Mouse (Mus musculus) bone marrow, adult 2 months (tissue): ENCODE results near the gene Slco1c1. TPM values are rescaled to one million over a fixed set of nuclear protein-coding genes. Genes with fewer than 3 reads are reported as not detected.

Experiments used
- H3K27ac ChIP-seq: fragments of 200-500 bp; 2 replicates; pipeline ENCODE4 v1.5.1; 2012; ENCODE audit warnings: low read depth, mild to moderate bottlenecking, control low read depth, inconsistent platforms, low read length; ENCODE audit not compliant: control insufficient read depth, poor library complexity, insufficient read depth
- H3K4me1 ChIP-seq: fragments of 200-500 bp; 2 replicates; pipeline ENCODE4 v1.6.1; 2011; ENCODE audit warnings: low read length; ENCODE audit not compliant: control insufficient read depth, insufficient read depth
- H3K4me3 ChIP-seq: fragments of 200-500 bp; replicated peaks from 2 replicates; pipeline ENCODE3; 2011; ENCODE audit warnings: mild to moderate bottlenecking, low read depth, low read length, control low read depth; ENCODE audit not compliant: control insufficient read depth
- CTCF ChIP-seq: fragments of 200-500 bp; IDR thresholded peaks from 2 replicates; pipeline ENCODE4 v1.5.1; 2011; ENCODE audit warnings: low read length, control low read depth; ENCODE audit not compliant: control insufficient read depth, insufficient read depth
- POLR2A ChIP-seq: fragments of 200-500 bp; IDR thresholded peaks from 2 replicates; pipeline ENCODE4 v1.6.1; 2011; ENCODE audit warnings: low read depth, mild to moderate bottlenecking, control low read depth, low read length, borderline replicate concordance; ENCODE audit not compliant: control insufficient read depth
- WGBS: fragments of 180-500 bp; shearing (Covaris S2); methylation state at CpG from one replicate; pipeline ENCODE4 v1.1.7; 2018; 5-methylcytosine and 5-hydroxymethylcytosine counted together
- polyA plus RNA-seq: library from polyadenylated mRNA; stranded (reverse); fragments of >200 nt; gene quantifications from 2 replicates; pipeline ENCODE4 v1.2.4, GENCODE M21; 2011; ENCODE audit warnings: low replicate concordance; ENCODE audit not compliant: missing spikeins, insufficient read depth, insufficient read length

Gene Slco1c1
- polyA plus RNA-seq, 1 experiment = not detected

- TF ChIP-seq CTCF (no peak), POLR2A (no peak)
- Histone ChIP-seq H3K4me3 (no peak overlapping the region), H3K4me1 (no peaks in the 10 kb centered on the region), H3K27ac (no peak overlapping the region)
Observed at GRCm38 (mm10) chr6:141499511-141499910, 24.7 kb upstream of the Slco1c1 start.

GRCm38 (mm10) chr6:141501171-141501570 lies 23.0 kb upstream of the Slco1c1 start:
- WGBS = 85% methylated on average over 3 of the region's 3 CpGs
- H3K4me3 ChIP-seq = no peak overlapping the region
- no peaks in the 10 kb centered on the region for H3K4me1 ChIP-seq
- no peak overlapping the region for H3K27ac ChIP-seq
- TF ChIP-seq CTCF (no peak), POLR2A (no peak)

GRCm38 (mm10) chr6:141522541-141522940 lies 1.6 kb upstream of the Slco1c1 start:
- no peak overlapping the region for H3K4me3 ChIP-seq
- WGBS = 67% methylated on average over 2 of the region's 2 CpGs
- TF ChIP-seq CTCF = no peak
- no peak for TF ChIP-seq POLR2A
- no peaks in the 10 kb centered on the region for H3K4me1 ChIP-seq
- no peak overlapping the region for H3K27ac ChIP-seq

- H3K4me3 ChIP-seq = no peak overlapping the region
- TF ChIP-seq CTCF (no peak), POLR2A (no peak)
- H3K27ac ChIP-seq = no peak overlapping the region
- H3K4me1 ChIP-seq = no peaks in the 10 kb centered on the region
- WGBS = 85% methylated on average over 1 of the region's 1 CpGs
Observed at GRCm38 (mm10) chr6:141525787-141526186, 1.6 kb downstream of the Slco1c1 start.

- no peak for TF ChIP-seq CTCF
- no peak for TF ChIP-seq POLR2A
- Histone ChIP-seq H3K27ac (no peak overlapping the region), H3K4me3 (no peak overlapping the region), H3K4me1 (no peaks in the 10 kb centered on the region)
- WGBS = 84% methylated on average over 6 of the region's 6 CpGs
Observed at GRCm38 (mm10) chr6:141530865-141531264, 6.7 kb downstream of the Slco1c1 start.

GRCm38 (mm10) chr6:141537298-141537697 lies 13.1 kb downstream of the Slco1c1 start:
- Histone ChIP-seq H3K4me3 (no peak overlapping the region), H3K4me1 (no peaks in the 10 kb centered on the region), H3K27ac (no peak overlapping the region)
- 43% methylated on average over 3 of the region's 3 CpGs for WGBS
- TF ChIP-seq POLR2A (no peak), CTCF (no peak)

- H3K27ac ChIP-seq = no peak overlapping the region
- 51% methylated on average over 1 of the region's 1 CpGs for WGBS
- H3K4me3 ChIP-seq = no peak overlapping the region
- TF ChIP-seq POLR2A = no peak
- no peak for TF ChIP-seq CTCF
- H3K4me1 ChIP-seq = no peaks in the 10 kb centered on the region
Observed at GRCm38 (mm10) chr6:141541136-141541535, 17.0 kb downstream of the Slco1c1 start.

GRCm38 (mm10) chr6:141543344-141543743 lies 19.2 kb downstream of the Slco1c1 start:
- no peak for TF ChIP-seq POLR2A
- TF ChIP-seq CTCF = no peak
- 80% methylated on average over 7 of the region's 7 CpGs for WGBS
- H3K27ac ChIP-seq = no peak overlapping the region
- H3K4me3 ChIP-seq = no peak overlapping the region
- no peaks in the 10 kb centered on the region for H3K4me1 ChIP-seq

GRCm38 (mm10) chr6:141558118-141558517 lies 34.0 kb downstream of the Slco1c1 start:
- Histone ChIP-seq H3K4me1 (no peaks in the 10 kb centered on the region), H3K4me3 (no peak overlapping the region), H3K27ac (no peak overlapping the region)
- no peak for TF ChIP-seq POLR2A
- TF ChIP-seq CTCF = no peak
- 88% methylated on average over 1 of the region's 1 CpGs for WGBS
